Mouse (Mus musculus): ENCODE measurements around the gene Lrrc8a. TPM values are rescaled to one million over a fixed set of nuclear protein-coding genes. Genes with fewer than 3 reads are reported as not detected.

Gene Lrrc8a
- total RNA-seq (2021), result 10 to 100 TPM; 53.7 to 59.5 TPM
- long read RNA-seq, experiment 1, full-length matches to known transcripts, result 8 of 16 reads
- long read RNA-seq, experiment 1, partial matches to known transcripts, result 6 of 16 reads
- long read RNA-seq, experiment 1, other reads (novel, unspliced or antisense), result 2 of 16 reads
- long read RNA-seq, experiment 2, full-length matches to known transcripts, result 8 of 11 reads
- long read RNA-seq, experiment 2, partial matches to known transcripts, result 3 of 11 reads
- long read RNA-seq, experiment 2, other reads (novel, unspliced or antisense), result 0 of 11 reads

DNA sequence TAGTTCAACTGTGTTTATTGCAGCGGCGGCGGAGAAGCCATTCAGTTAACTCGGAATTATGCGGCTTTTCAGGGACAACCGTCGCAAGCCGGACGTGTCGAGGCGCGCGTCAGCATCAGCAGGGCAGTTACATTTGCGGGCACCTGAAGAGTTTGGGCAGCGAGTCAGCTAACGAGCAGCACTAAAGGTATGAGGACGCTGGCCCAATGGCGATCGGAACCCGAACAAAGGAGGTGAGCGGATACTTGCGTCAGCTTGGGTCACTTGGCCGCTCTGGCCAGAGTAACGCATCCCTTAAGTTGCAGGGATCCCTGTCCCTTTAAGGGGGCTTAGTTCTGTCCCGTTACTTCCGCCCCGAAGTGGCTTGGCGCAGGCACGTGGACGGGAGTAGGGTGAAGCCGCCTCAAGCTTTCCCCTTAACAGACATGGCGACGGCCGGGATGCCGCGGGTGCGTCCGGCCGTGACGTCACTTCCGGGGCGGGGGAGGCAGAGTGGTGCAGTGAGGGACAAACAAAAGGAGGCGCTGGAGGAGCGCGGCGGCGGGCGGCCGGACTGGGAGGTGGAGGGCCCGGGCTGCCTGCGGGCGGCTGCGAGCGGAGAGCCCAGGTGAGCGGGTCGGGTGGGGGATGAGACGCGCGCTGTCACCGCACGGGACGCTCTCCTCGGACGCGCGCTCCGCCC, at the start of gene Lrrc8a:
Lrrc8a (plus strand) TSS at position 517 of the 682 bp plus-strand sequence.
- peak; percentile 99 to 100 for DNase-seq (ENCODE audit: low spot score in 2 of 2)
- intact Hi-C loops (cut with DNase I), result loop anchor here (2.0 kb wide), 3 partner anchors 33 to 67 kb away; partner anchors contain the start of genes Endog, Kyat1 and Spout1

DNA sequence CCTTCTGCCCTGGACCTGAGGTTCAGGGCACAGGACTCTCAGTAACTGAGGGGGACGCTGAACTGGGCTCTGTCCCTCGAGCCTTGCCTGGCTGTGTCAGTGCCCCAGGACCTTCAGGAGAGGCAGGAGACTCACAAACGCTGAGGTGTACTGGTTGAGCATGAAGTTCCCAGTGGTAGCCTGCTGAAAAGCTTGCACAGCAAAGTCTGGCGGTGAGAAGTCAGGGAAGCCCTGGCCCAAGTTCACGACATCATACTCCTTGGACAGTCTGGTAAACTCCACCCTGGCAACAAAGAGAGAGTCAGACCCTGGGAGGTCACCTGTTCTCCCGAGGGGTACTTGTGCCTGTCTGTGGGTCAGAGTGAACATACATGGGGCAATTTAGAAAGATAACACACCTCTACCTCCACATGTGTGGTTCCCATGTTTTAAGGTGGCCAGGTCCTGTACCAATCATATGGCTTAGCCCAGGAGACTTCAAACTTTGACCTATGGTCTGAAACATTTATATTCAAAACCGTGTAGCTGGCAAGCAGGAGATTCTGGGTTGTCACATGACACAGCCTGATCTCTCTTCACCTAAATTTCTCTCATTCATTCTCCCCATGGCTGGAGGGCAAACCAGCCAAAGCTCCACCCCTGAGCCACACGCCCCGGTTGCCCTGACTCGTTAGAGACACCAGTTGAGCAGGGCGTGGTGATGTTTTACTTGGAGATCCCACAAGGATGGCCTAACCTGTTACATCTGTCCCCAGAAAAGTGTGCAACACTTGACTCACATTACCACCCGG, 45.5 kb upstream of the Lrrc8a start:
- intact Hi-C loops (cut with DNase I), result loop anchor here (10.0 kb wide), 1 partner anchor 83 kb away; no protein-coding TSS in a partner anchor
- no peak for DNase-seq (ENCODE audit: low spot score in 2 of 2)

DNA sequence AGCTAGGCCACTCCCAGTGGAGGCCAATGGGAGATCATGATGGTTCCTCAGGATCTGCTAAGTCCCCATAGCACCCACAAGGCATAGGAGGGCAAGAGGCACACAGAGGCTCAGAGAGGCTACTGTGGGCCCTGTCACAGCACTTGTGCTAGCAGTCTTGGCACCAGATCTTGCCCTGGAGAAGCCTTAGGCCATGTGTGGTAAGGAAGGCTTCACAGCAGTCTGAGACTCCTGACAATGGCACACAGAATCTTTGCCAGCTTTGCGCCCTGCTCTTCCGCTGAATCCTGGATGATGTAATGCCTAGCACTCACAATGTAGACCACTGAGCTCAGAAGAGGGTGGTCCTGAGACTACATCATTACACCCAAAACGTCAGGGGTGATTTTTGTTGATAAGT, 42.9 kb upstream of the Lrrc8a start:
- intact Hi-C loops (cut with DNase I), result loop anchor here (10.0 kb wide), 1 partner anchor 80 kb away; no protein-coding TSS in a partner anchor
- DNase-seq (ENCODE audit: low spot score in 2 of 2), result no peak

DNA sequence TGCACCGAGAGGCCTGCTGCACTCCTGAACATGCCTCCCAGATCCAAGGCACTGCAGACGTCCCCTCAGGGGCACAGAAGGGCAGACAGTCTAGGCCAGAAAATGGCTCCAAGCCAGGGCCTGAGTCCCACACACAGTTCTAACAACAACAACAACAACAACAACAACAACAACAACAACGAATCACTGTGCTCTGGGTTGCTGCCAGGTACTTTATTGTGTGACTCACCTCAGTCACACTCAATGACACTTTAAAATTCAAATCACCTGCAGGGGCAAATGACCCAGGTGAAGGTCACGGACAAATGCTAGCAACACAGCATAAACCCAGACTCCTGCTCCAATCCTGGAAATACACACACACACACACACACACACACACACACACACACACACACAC, 39.5 kb upstream of the Lrrc8a start:
- intact Hi-C loops (cut with DNase I), result loop anchor here (10.0 kb wide), 1 partner anchor 77 kb away; no protein-coding TSS in a partner anchor
- DNase-seq (ENCODE audit: low spot score in 2 of 2), result no peak

DNA sequence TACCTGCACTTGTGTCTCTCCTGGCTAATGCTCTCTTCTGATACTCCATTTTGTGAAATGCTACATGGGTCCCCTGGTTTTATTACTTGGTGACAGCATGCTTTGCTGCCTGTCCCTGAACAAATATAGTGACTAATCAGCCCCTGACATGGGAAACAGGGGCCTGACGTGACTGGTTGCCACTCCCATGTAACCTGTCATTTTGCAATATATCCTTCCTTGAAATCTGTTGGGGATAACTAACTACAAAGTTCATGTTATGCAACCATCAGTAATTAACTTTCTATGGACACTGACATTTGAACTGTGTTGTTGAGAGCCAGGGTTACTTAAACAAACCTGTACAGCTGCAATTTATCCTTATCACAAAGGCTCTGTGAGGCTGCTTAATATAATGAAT, 37.5 kb upstream of the Lrrc8a start:
- intact Hi-C loops (cut with DNase I), result loop anchor here (10.0 kb wide), 1 partner anchor 75 kb away; no protein-coding TSS in a partner anchor

DNA sequence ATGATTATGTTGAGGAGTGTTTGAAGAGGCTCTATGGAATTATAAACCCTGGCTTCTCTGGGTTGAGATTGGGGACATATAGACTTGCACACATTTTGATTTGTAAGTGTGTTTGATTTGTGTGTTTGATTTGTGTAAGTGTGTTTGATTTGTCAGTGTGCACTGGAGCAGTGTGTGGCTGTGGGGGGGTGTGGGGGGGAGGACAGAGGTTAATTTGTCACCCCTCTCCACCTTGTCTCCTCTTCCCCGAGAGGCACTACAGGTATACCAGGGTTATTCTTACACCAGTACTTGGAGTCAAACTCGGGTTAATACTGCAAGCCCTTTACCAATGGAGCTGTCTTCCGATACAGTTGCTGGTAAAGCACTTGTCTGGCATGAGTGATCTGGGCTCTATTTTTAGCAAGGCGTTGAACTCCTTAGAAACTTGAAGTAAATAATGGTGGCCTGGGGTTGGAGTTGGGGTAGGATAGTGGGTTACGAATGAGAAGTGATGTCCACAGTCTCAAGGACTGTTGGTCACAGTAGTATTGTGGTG, 37.1 kb upstream of the Lrrc8a start:
- intact Hi-C loops (cut with DNase I), result no loop called here
- no peak for DNase-seq (ENCODE audit: low spot score in 2 of 2)

More for the DNA sequence above, 37.5 kb upstream of the Lrrc8a start:
- DNase-seq (ENCODE audit: low spot score in 2 of 2), result no peak

DNA sequence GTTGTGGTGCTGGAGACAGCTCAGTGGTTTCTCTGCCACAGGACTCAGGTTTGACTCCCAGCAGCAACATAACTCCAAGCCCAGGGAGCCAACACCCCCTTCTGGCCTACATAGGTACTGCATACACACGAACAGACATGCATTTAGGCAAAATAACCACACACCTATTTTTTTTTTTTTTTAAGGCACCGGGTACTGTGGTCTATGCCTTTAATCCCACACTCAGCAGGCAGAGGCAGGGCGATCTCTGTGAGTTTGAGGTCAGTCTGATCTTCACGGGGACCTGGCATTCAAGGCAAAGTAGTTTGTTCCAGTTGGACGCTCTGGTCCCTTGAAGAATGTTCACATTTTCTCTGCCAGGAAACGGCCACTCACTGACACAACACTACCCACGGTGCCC, 34.1 kb upstream of the Lrrc8a start:
- intact Hi-C loops (cut with DNase I), result no loop called here
- peak in 1 of 2 experiments; percentile 30 for DNase-seq (ENCODE audit: low spot score in 2 of 2)

DNA sequence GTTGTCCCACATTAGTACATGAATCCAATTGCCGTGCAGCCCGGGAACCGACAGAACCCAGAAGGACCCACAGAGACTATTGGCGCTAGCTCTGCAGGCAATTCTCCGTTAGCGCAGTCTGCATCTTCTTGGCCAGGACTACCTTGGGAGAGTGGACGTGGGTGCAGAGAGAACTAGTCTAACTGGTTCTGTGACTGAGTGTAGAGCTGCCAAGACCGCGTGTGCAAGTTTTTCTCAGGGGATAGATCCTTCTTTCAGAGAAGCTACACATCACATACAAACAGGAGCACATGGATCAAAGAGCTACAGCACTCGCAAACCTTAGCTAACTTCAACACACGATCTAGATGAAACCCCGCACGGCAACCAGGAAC, 32.3 kb upstream of the Lrrc8a start:
- intact Hi-C loops (cut with DNase I), result loop anchor here (2.0 kb wide), 1 partner anchor 32 kb away; the partner anchor contains the start of gene Lrrc8a
- DNase-seq (ENCODE audit: low spot score in 2 of 2), result peak; percentile 29 to 46

DNA sequence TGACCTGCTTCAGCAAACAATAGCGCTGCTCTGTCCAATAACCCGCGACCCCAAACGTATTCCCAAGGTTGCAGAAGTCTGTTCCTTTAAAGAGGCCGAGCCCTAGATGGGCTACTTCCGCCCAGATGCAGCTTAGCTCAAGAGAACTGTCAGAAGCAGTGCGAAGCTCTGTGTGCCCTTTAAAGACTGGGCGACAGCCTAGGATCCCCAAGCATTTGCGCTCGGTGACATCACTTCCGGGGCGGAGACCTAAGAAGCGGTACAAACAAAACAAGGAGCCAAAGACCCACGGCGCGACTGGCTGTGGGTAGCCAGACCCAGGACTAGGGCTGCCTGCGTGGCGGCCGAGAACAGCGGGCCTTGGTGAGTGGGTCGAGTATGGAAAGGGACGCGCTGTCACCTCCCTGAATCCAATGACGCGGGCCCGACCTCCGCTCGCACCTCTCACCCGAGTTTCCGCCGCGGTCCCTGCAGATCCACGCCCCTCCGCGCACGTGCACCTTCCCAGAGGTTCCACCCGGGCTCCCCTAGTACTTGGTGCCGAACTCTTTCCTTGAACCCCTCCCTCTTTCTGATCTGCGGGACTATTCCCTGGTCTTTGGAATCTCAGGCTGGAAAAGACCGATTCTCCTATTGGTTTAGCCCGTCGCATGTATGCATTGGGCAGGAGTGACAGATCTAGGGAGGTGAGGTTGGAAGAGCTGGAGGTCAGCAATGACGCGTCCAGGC, 31.7 kb upstream of the Lrrc8a start, which contains the start of gene Kyat1:
Kyat1 (minus strand) TSS at position 219 of the 729 bp plus-strand sequence.
- peak; percentile 92 to 93 for DNase-seq (ENCODE audit: low spot score in 2 of 2)
- intact Hi-C loops (cut with DNase I), result loop anchor here (2.0 kb wide), 1 partner anchor 31 kb away; the partner anchor contains the start of gene Lrrc8a

DNA sequence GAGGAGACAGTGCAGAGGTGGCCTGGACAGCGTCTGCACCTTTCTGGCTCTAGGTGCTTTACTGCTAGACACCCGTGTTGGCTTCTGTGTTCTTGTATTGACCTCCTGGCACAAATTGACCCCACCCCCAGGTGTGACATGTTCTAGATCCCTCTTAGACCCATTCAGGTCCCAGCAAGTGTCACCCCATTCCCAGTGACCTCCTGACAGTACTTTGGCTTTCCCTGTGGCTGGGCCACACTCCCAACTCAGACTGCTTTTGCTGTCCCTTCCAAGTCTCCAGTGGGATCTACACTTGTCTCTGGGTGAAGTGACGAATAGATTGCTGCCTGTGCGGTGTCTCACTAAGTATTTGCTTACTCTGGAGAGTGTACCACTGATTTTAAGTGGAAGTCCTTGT, 30.1 kb upstream of the Lrrc8a start:
- no peak for DNase-seq (ENCODE audit: low spot score in 2 of 2)
- intact Hi-C loops (cut with DNase I), result no loop called here

DNA sequence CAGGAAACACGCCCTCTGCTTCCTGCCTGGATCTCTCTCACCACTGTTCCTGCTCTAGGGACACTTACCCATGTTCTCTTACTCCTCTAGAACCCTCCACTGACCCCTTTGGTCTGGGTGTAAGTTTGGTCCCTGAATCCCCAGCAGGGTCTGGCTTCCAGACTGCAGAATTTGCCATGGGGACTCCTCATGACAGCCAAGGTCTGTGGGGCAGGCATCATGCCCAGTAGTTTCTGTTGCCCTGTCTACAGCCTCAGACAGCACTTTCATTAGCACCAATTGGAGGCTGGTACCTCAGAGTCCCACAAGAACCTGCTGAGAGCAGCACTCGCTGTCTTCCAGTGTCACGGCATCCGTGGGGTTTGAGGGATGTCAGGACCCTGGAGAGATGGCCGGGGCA, 29.6 kb upstream of the Lrrc8a start:
- no peak for DNase-seq (ENCODE audit: low spot score in 2 of 2)
- intact Hi-C loops (cut with DNase I), result no loop called here

DNA sequence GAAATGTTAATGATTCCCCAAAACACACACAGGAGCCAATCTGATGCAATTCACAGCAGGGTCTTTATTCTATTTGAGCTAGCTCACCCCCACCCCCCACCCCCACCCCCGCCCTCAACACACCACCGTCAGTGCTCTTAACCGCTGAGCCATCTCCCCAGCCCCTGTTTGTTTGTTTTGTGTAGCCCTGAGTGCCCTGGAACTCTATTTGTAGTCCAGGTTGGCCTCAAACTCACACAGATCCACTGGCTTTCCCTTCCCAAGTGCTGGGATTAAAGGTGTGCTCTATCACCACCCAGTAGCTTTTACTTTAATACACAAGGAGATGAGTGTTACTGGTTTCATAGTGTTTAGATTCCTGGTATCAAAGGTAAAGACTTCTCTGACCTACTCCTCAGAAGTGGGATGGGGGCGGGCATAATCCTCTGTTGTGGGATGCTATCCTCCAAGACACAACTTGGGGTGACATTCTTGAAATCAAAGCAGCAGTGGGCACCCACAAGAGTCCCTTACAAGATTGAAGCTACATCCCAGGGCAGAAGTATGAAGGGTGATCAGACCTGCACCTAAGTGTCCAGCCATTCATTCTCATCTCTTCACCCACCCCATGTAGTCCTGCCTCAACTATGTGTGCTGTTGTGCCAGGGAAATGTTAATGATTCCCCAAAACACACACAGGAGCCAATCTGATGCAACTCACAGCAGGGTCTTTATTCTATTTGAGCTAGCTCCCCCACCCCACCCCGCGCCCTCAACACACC, 25.9 kb upstream of the Lrrc8a start:
- DNase-seq (ENCODE audit: low spot score in 2 of 2), result no peak
- intact Hi-C loops (cut with DNase I), result no loop called here

DNA sequence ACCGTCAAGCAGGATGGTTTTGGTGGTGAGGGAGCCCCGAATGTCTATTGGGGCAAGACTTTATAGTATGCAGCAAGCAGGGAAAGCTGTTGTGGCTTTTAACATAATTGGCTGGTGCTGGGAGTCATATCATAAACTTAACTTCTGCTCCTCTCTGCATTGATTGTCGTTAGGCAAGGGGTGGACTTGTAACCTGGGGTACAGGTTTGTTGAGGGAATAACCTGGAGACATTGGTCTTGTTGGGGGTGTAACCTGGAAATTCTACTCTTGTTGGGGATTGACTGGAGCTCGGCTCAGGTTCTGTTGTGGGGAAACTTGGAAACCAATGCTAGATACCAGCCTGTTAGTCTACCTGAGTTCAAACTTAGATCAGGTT, 25.4 kb upstream of the Lrrc8a start:
- intact Hi-C loops (cut with DNase I), result no loop called here
- no peak for DNase-seq (ENCODE audit: low spot score in 2 of 2)

DNA sequence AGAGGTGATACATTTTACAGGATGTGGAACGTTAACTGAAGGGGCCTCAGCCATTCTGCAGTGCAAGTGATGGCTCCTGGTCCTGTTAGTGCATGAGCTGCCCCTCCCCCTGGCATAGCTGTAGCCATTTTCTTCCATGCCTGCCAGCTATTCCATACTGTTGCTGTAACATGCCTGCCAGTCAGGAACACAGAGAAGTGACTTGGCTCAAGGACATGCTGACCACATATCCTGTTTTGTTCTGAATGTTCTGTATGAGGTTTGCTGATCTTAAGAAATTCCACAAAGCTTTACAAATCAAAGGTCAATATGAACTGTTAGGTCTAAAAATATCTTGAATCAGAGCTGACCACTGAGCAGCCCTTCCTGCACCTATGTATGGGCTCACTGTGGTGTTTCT, 24.6 kb upstream of the Lrrc8a start:
- DNase-seq (ENCODE audit: low spot score in 2 of 2), result no peak
- intact Hi-C loops (cut with DNase I), result no loop called here

DNA sequence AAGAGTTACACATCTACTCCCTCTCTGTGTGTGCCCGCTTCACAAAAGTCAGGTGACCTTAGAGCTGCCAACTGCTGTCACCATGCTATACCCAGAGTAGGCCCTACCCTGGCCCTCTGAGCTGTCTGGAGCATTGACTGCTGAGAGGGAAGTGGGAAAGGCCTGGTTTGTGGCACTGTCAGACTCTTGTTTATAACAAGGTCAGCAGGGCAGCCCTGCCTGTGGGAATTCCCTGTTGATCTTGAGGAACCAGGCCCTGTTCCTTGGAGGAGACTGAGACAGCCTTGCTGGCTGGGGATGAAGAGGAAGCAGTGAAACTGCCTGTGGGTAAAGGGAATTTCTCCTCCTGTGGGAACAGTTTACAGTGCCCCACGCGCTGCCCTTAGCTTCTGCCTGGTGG, 22.8 kb upstream of the Lrrc8a start:
- intact Hi-C loops (cut with DNase I), result no loop called here
- DNase-seq (ENCODE audit: low spot score in 2 of 2), result no peak

DNA sequence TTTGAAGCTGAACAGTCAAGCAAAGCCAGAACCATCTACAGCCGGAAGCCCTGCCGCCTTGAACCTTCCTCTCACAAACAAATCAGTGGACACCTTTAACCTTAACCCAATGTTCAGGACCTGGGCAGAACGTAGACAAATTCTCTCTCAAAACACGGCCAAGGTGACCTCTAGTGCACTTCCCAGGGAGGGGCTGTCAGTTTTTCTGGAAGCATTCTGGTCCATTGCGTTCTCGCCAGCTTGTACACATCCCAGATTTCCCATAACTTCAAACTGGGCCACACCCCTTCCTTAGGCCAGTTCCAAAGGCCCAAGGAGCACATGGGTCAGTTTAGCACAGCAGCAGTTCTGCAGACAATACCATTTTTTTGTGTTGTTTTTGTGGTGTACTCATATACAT, 22.0 kb upstream of the Lrrc8a start:
- intact Hi-C loops (cut with DNase I), result no loop called here

DNA sequence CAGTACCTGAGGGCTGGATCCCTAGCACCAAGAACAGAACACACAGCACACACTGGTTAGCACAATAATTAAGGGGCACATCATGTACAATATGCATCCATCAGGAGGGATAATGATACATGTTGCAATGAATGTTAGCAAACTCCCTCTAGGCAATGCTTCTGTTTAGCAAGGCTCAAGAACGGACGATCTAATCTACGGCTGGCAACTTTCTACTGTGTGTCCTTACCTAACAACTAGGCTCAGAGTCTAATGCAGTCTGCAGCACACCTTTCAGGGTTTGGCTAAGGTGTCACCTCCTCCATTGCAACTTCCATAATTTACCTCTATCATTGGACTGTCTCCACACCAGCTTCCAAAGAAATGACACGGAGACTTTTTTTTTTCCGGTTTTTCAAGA, 21.2 kb upstream of the Lrrc8a start:
- no peak for DNase-seq (ENCODE audit: low spot score in 2 of 2)
- intact Hi-C loops (cut with DNase I), result no loop called here

More for the DNA sequence above, 22.0 kb upstream of the Lrrc8a start:
- no peak for DNase-seq (ENCODE audit: low spot score in 2 of 2)

DNA sequence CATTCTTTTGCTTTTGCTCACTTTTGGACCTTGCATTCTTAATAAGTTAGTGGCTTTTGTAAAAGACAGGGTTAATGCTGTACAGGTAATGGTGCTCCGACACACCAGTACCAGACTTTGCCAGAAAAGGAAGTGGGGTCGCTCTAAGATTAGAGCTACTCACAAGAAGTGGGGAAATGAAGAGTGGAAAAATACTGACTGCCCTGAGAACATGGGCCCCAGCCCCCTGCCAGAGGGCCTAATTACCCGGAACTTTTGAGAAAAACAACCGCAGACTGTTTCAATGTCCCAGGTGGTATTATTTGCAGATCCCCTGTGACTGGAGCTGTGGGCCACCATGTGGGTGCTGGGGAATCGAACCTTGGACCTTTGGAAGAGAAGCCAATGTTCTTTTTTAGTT, 1.9 kb upstream of the Lrrc8a start:
- DNase-seq (ENCODE audit: low spot score in 2 of 2), result no peak
- intact Hi-C loops (cut with DNase I), result no loop called here
